Mouse (Mus musculus) MEL (cell line): ENCODE measurements around the gene Igf1r. TPM values are rescaled to one million over a fixed set of nuclear protein-coding genes. Genes with fewer than 3 reads are reported as not detected.

ENCODE experiments used
- DNase-seq: peaks from one replicate; pipeline ENCODE4 v3.0.0; 2011; ENCODE audit warnings: low read depth, low spot score
- H3K27ac ChIP-seq: 2 replicates; pipeline ENCODE4 v1.5.1; 2012; ENCODE audit warnings: low read depth, mild to moderate bottlenecking, control low read depth, low read length, moderate library complexity; ENCODE audit not compliant: control insufficient read depth
- H3K27me3 ChIP-seq, 2 experiments: fragments of 150-350 bp in 1 of 2; sonication (generic) in 1 of 2; 2 replicates each; pipeline ENCODE4 v1.6.1; 2012; ENCODE audit warnings: low read length in 2 of 2, mild to moderate bottlenecking in 2 of 2, improper control_type of control experiment in 1 of 2, moderate library complexity in 1 of 2; ENCODE audit not compliant: insufficient read depth in 2 of 2, control insufficient read depth in 1 of 2
- H3K36me3 ChIP-seq, 2 experiments: 2 replicates each; pipeline ENCODE4 v1.6.1; 2012 to 2014; ENCODE audit warnings: low read length in 2 of 2, improper control_type of control experiment in 1 of 2, inconsistent platforms in 1 of 2, mild to moderate bottlenecking in 1 of 2; ENCODE audit not compliant: insufficient read depth in 2 of 2, control insufficient read depth in 1 of 2
- H3K4me1 ChIP-seq, 2 experiments: fragments of 150-350 bp in 1 of 2; sonication (generic) in 1 of 2; 2 replicates each; pipeline ENCODE4 v1.6.1; 2012; ENCODE audit warnings: low read length in 2 of 2, improper control_type of control experiment in 1 of 2, mild to moderate bottlenecking in 1 of 2; ENCODE audit not compliant: insufficient read depth in 2 of 2, control insufficient read depth in 1 of 2
- H3K4me3 ChIP-seq, 2 experiments: fragments of 150-350 bp in 1 of 2; sonication (generic) in 1 of 2; 2 replicates each; pipeline ENCODE4 v1.5.1; 2012; ENCODE audit warnings: low read depth in 2 of 2, low read length in 2 of 2, mild to moderate bottlenecking in 2 of 2, moderate library complexity in 2 of 2, control low read depth in 1 of 2, improper control_type of control experiment in 1 of 2; ENCODE audit not compliant: control insufficient read depth in 1 of 2, insufficient read depth in 1 of 2
- H3K79me2 ChIP-seq: 2 replicates; pipeline ENCODE4 v1.6.1; 2012; ENCODE audit warnings: mild to moderate bottlenecking, low read length, moderate library complexity; ENCODE audit not compliant: control insufficient read depth, poor library complexity, insufficient read depth
- H3K9ac ChIP-seq: 2 replicates; pipeline ENCODE4 v1.6.1; 2012; ENCODE audit warnings: low read depth, mild to moderate bottlenecking, control low read depth, low read length, moderate library complexity; ENCODE audit not compliant: control insufficient read depth, poor library complexity, severe bottlenecking
- H3K9me3 ChIP-seq: fragments of 150-350 bp; sonication (generic); replicated peaks from 2 replicates; pipeline ENCODE4 v1.6.1; 2012; ENCODE audit warnings: mild to moderate bottlenecking, low read length, improper control_type of control experiment, moderate library complexity; ENCODE audit not compliant: insufficient read depth
- BHLHE40 ChIP-seq: IDR thresholded peaks from 2 replicates; pipeline ENCODE4 v1.6.1; 2012; ENCODE audit warnings: low read depth, mild to moderate bottlenecking, inconsistent platforms, low read length, improper control_type of control experiment, borderline replicate concordance
- CHD1 ChIP-seq: IDR thresholded peaks from 2 replicates; pipeline ENCODE4 v1.6.1; 2012; ENCODE audit warnings: low read depth, mild to moderate bottlenecking, inconsistent platforms, low read length, improper control_type of control experiment
- E2F4 ChIP-seq: IDR thresholded peaks from 2 replicates; pipeline ENCODE4 v1.6.1; 2011; ENCODE audit warnings: low read depth, low read length, improper control_type of control experiment, borderline replicate concordance
- EP300 ChIP-seq, 2 experiments: IDR thresholded peaks; 2 replicates each; pipeline ENCODE4 v1.6.1; 2011; ENCODE audit warnings: improper control_type of control experiment in 2 of 2, low read length in 2 of 2, low read depth in 1 of 2, mild to moderate bottlenecking in 1 of 2
- ETS1 ChIP-seq: IDR thresholded peaks from 2 replicates; pipeline ENCODE4 v1.6.1; 2012; ENCODE audit warnings: low read depth, mild to moderate bottlenecking, inconsistent platforms, low read length, improper control_type of control experiment, moderate library complexity
- GABPA ChIP-seq: IDR thresholded peaks from 2 replicates; pipeline ENCODE4 v1.6.1; 2012; ENCODE audit warnings: low read depth, mild to moderate bottlenecking, inconsistent platforms, low read length, improper control_type of control experiment, moderate library complexity
- HCFC1 ChIP-seq: IDR thresholded peaks from 2 replicates; pipeline ENCODE4 v1.6.1; 2012; ENCODE audit warnings: low read depth, mild to moderate bottlenecking, inconsistent platforms, low read length, improper control_type of control experiment, moderate library complexity
- KAT2A ChIP-seq: conservative IDR thresholded peaks from 2 replicates; pipeline ENCODE4 v1.6.1; 2012; ENCODE audit warnings: low read depth, low read length, improper control_type of control experiment, inconsistent platforms
- MAFK ChIP-seq: IDR thresholded peaks from 2 replicates; pipeline ENCODE4 v1.6.1; 2011; ENCODE audit warnings: low read depth, mild to moderate bottlenecking, low read length, improper control_type of control experiment, borderline replicate concordance
- MAX ChIP-seq: IDR thresholded peaks from 2 replicates; pipeline ENCODE4 v1.6.1; 2011; ENCODE audit warnings: low read length, improper control_type of control experiment
- MEF2A ChIP-seq: IDR thresholded peaks from 2 replicates; pipeline ENCODE4 v1.6.1; 2014; ENCODE audit warnings: low read depth, mild to moderate bottlenecking, inconsistent platforms, low read length, improper control_type of control experiment; ENCODE audit not compliant: poor library complexity, insufficient replicate concordance, severe bottlenecking; ENCODE audit errors: extremely low read depth
- MXI1 ChIP-seq: IDR thresholded peaks from 2 replicates; pipeline ENCODE4 v1.6.1; 2011; ENCODE audit warnings: mild to moderate bottlenecking, low read depth, low read length, improper control_type of control experiment
- MYB ChIP-seq: IDR thresholded peaks from 2 replicates; pipeline ENCODE4 v1.6.1; 2011; ENCODE audit warnings: mild to moderate bottlenecking, low read depth, low read length, improper control_type of control experiment
- MYC ChIP-seq: IDR thresholded peaks from 2 replicates; pipeline ENCODE4 v1.6.1; 2011; ENCODE audit warnings: low read depth, mild to moderate bottlenecking, low read length, improper control_type of control experiment, moderate library complexity
- NELFE ChIP-seq: IDR thresholded peaks from 2 replicates; pipeline ENCODE4 v1.6.1; 2011; ENCODE audit warnings: low read depth, low read length, improper control_type of control experiment
- NRF1 ChIP-seq: IDR thresholded peaks from 2 replicates; pipeline ENCODE4 v1.6.1; 2014; ENCODE audit warnings: low read depth, mild to moderate bottlenecking, inconsistent platforms, low read length, improper control_type of control experiment, moderate library complexity; ENCODE audit not compliant: poor library complexity, insufficient read depth, severe bottlenecking
- POLR2A ChIP-seq, 2 experiments: IDR thresholded peaks; 2 replicates each; pipeline ENCODE4 v1.6.1; 2011 to 2012; ENCODE audit warnings: low read length in 2 of 2, mild to moderate bottlenecking in 2 of 2, control low read depth in 1 of 2, improper control_type of control experiment in 1 of 2, low read depth in 1 of 2, moderate library complexity in 1 of 2; ENCODE audit not compliant: control insufficient read depth in 1 of 2, insufficient read depth in 1 of 2, poor library complexity in 1 of 2
- POLR2AphosphoS5 ChIP-seq: IDR thresholded peaks from 2 replicates; pipeline ENCODE4 v1.6.1; 2012; ENCODE audit warnings: low read depth, borderline replicate concordance, mild to moderate bottlenecking, inconsistent platforms, low read length, moderate library complexity, mixed read lengths
- RAD21 ChIP-seq: IDR thresholded peaks from 2 replicates; pipeline ENCODE4 v1.6.1; 2011; ENCODE audit warnings: mild to moderate bottlenecking, low read depth, low read length, improper control_type of control experiment
- RCOR1 ChIP-seq: IDR thresholded peaks from 2 replicates; pipeline ENCODE4 v1.6.1; 2012; ENCODE audit warnings: low read depth, mild to moderate bottlenecking, inconsistent platforms, low read length, improper control_type of control experiment
- SIN3A ChIP-seq: IDR thresholded peaks from 2 replicates; pipeline ENCODE4 v1.6.1; 2012; ENCODE audit warnings: low read length, improper control_type of control experiment, inconsistent platforms
- TAL1 ChIP-seq: IDR thresholded peaks from 2 replicates; pipeline ENCODE4 v1.6.1; 2012; ENCODE audit warnings: mild to moderate bottlenecking, inconsistent platforms, low read length, moderate library complexity, mixed read lengths
- TCF12 ChIP-seq: IDR thresholded peaks from 2 replicates; pipeline ENCODE4 v1.6.1; 2014; ENCODE audit warnings: low read depth, mild to moderate bottlenecking, inconsistent platforms, low read length, improper control_type of control experiment, moderate library complexity
- UBTF ChIP-seq: IDR thresholded peaks from 2 replicates; pipeline ENCODE4 v1.6.1; 2012; ENCODE audit warnings: low read depth, mild to moderate bottlenecking, inconsistent platforms, low read length, improper control_type of control experiment, moderate library complexity, borderline replicate concordance; ENCODE audit not compliant: insufficient read depth
- USF1 ChIP-seq: IDR thresholded peaks from 2 replicates; pipeline ENCODE4 v1.6.1; 2014; ENCODE audit warnings: low read depth, mild to moderate bottlenecking, inconsistent platforms, low read length, improper control_type of control experiment, moderate library complexity
- USF2 ChIP-seq, 2 experiments: IDR thresholded peaks; 2 replicates each; pipeline ENCODE4 v1.6.1; 2011 to 2012; ENCODE audit warnings: improper control_type of control experiment in 2 of 2, low read length in 2 of 2, borderline replicate concordance in 1 of 2, inconsistent platforms in 1 of 2, low read depth in 1 of 2, mild to moderate bottlenecking in 1 of 2; ENCODE audit not compliant: insufficient read depth in 1 of 2
- ZC3H11A ChIP-seq: IDR thresholded peaks from 2 replicates; pipeline ENCODE4 v1.6.1; 2012; ENCODE audit warnings: low read depth, mild to moderate bottlenecking, inconsistent platforms, low read length, improper control_type of control experiment
- ZKSCAN1 ChIP-seq: IDR thresholded peaks from 2 replicates; pipeline ENCODE4 v1.6.1; 2012; ENCODE audit warnings: low read depth, mild to moderate bottlenecking, inconsistent platforms, low read length, improper control_type of control experiment, moderate library complexity
- ZNF384 ChIP-seq: IDR thresholded peaks from 2 replicates; pipeline ENCODE4 v1.6.1; 2012; ENCODE audit warnings: low read depth, mild to moderate bottlenecking, inconsistent platforms, low read length, improper control_type of control experiment
- polyA plus RNA-seq, 2 experiments: library from polyadenylated mRNA; stranded (reverse) in 1 of 2; unstranded in 1 of 2; fragments of >175 nt in 1 of 2; fragments of >200 nt in 1 of 2; gene quantifications; 2 replicates each; pipeline versions ENCODE4 v1.2.1 to v1.2.4; 2012; ENCODE audit warnings: low replicate concordance in 2 of 2, low read depth in 1 of 2; ENCODE audit not compliant: insufficient read length in 2 of 2, insufficient read depth in 1 of 2, missing spikeins in 1 of 2
- total RNA-seq: library from RNA; depleted of rRNA; stranded (reverse); fragments of 300-350 nt; gene quantifications from 2 replicates; pipeline ENCODE4 v1.2.3, GENCODE M21; 2012

Igf1r gene
- total and polyA plus RNA-seq, 3 experiments, result 11.8 to 11.9 TPM; not detected in 1

DNA sequence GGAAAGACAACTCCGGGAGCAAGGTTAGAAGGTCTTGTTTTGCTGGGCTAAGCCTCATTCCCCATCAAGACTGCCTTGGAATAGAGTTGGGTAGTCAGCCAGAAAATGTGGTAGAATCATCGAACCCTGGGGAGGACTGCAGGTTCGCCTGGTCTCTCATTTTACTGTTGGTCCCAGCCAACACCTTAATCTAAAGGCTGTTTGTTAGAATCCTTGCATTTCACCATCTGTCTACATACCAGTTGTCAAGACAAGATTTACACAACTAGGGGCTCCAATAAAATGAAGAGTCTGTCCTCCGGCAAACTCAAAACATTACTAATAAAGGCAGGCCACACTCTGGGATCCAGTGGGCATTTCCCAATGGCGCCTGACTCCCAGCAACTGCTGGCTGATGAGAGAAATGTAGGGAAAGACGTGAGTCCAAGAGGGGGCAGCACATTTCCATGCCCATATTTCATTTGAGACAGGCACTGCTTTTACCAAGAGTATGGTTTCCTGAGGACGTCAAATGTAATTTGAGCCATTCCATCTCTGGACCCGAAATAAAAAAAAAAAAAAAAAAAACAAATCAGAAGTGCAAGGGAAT lies 310.1 kb downstream of the Igf1r start:
- no peaks in the 10 kb centered on the region for H3K4me1 ChIP-seq
- H3K36me3 ChIP-seq, result no peaks in the 10 kb centered on the region
- no peaks in the 10 kb centered on the region for H3K9me3 ChIP-seq
- H3K9ac ChIP-seq, result no peak overlapping the region
- H3K79me2 ChIP-seq, result no peaks in the 10 kb centered on the region
- H3K27ac ChIP-seq, result no peak overlapping the region
- no peaks in the 10 kb centered on the region; a peak in 1 of 4 replicates for H3K27me3 ChIP-seq
- TF ChIP-seq NELFE (no peak), GABPA (no peak), ETS1 (no peak), EP300 (IDR thresholded peaks at IDR 0.05; ENCODE audit: low read depth in 1 of 2, low read length in 2 of 2) (no peak), SIN3A (no peak), ZKSCAN1 (no peak), E2F4 (no peak), USF1 (no peak), POLR2AphosphoS5 (no peak), RAD21 (no peak), TCF12 (no peak), MXI1 (no peak), USF2 (IDR thresholded peaks at IDR 0.05; ENCODE audit: borderline replicate concordance in 1 of 2, insufficient read depth in 1 of 2, low read depth in 1 of 2, low read length in 2 of 2) (no peak), MYB (no peak), ZNF384 (no peak), MAX (no peak), TAL1 (no peak), MYC (no peak), KAT2A (no peak)
- no peak overlapping the region for H3K4me3 ChIP-seq
- DNase-seq, result no peak

GRCm38 (mm10) chr7:68263346-68264027 lies 310.9 kb downstream of the Igf1r start:
- Histone ChIP-seq H3K36me3 (no peaks in the 10 kb centered on the region), H3K4me3 (no peak overlapping the region), H3K27ac (no peak overlapping the region), H3K9ac (no peak overlapping the region), H3K27me3 (no peaks in the 10 kb centered on the region; a peak in 1 of 4 replicates), H3K79me2 (no peaks in the 10 kb centered on the region), H3K4me1 (no peaks in the 10 kb centered on the region), H3K9me3 (no peaks in the 10 kb centered on the region)
- TF ChIP-seq MAFK, result no peak
- TF ChIP-seq ZC3H11A, result no peak
- TF ChIP-seq RCOR1, result no peak
- TF ChIP-seq CHD1, result no peak
- no peak for TF ChIP-seq HCFC1
- TF ChIP-seq USF1, result no peak
- no peak for TF ChIP-seq NELFE
- no peak for TF ChIP-seq MXI1
- no peak for TF ChIP-seq KAT2A
- TF ChIP-seq NRF1, result no peak
- TF ChIP-seq MEF2A, result no peak
- TF ChIP-seq MYC, result no peak
- no peak for TF ChIP-seq BHLHE40
- TF ChIP-seq UBTF, result no peak
- TF ChIP-seq TAL1, result no peak
- no peak for TF ChIP-seq POLR2A (IDR thresholded peaks at IDR 0.05; ENCODE audit: control insufficient read depth in 1 of 2, insufficient read depth in 1 of 2, low read depth in 1 of 2, low read length in 2 of 2, poor library complexity in 1 of 2)
- no peak for TF ChIP-seq SIN3A
- no peak for DNase-seq
